Mouse (Mus musculus) left cerebral cortex, postnatal 4 days (tissue): ENCODE measurements around the gene Olfr157. TPM values are rescaled to one million over a fixed set of nuclear protein-coding genes. Genes with fewer than 3 reads are reported as not detected.
"Not testable (repeated sequence)": the region's sequence is repeated elsewhere in the genome, so short reads cannot be mapped to it uniquely, and the experiment has no call there.

Source experiments
- DNase-seq: peaks from one replicate; pipeline ENCODE4 v3.0.0-alpha.2; 2022
- intact Hi-C: fragments of 180-260 bp; cut with DNase I; formaldehyde crosslinking; loops from one replicate; pipeline ENCODE4 v1.15.1; 2025
- total RNA-seq, 2 experiments: library from RNA; stranded (reverse); gene quantifications; 2 replicates each; pipeline ENCODE4 v1.2.3; 2021

Olfr157 gene
- total RNA-seq, 2 experiments from 2014 or later, result not detected

DNA sequence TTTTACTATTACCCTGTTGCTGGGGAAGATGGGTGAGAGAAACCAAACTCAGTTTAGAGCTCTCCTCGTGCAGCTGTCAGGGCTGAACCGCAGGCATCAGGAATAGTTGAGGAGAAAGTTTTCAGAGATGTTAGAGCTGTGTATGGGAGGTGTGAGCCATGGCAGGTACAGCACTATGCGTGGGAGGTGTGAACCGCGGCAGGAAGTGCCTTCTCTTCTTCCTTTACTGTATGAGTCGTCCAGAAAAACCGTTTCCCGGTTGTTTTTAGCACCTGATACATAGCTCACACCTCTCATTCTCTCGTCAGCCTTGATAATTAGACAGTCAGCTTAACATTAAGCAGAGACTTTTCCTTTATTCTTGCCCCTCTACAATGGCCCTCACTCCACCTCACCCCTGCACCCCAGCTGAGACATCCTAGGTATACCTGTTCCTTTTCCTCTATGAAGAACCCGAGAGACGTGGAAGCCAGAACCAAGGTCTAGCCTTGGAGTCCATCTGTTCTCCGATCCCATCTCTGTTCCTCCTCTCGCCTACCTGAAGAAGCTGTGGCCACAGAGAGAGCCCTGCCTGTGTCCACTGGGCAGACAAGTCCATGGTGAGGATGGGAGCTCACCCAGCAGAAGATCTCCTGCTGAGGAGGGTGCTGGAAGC is 17.0 kb downstream of the Olfr157 start:
- intact Hi-C loops, result no loop called here

DNA sequence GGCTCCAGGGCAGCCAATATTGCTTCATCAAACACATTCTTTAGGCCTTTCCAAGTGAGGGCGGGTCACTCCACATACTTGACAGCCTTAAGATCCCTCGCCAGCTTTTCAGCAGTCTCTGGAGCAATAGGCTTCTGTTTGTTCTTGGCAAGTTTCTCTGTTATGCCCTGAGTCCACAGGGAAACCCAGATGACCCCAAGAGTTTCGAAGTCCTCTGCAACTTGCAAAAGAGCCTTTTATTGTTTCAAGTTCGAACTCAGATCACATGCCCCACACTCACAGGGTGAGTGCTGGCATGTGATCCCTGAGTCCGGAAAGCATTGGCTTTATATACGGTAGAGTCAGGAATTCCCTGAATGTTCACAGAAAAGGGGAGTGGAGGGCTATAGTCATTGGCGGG is 41.1 kb downstream of the Olfr157 start:
- intact Hi-C loops, result no loop called here
- DNase-seq, result no peak

More for the DNA sequence above, 17.0 kb downstream of the Olfr157 start:
- no peak for DNase-seq

DNA sequence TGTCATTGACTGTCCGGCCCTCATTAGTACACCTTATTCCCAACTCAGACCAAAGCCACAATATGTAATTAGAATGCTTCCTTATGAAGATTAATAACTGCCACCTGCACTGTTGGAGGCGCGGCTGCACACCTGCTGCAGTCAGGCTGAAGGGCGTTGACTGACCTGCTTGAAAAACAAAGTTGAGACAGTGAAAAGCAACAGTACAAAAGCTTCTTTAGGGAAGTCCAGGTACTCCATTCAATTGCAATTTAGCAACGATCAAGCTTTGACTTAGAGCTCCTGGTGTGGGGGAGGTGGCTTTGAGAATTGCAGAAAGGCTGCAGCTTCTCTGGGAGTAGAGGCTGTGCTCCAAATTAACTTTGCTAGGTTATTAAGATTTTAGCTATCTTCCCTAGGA is 44.2 kb downstream of the Olfr157 start:
- DNase-seq, intact Hi-C loops: not testable (repeated sequence)

DNA sequence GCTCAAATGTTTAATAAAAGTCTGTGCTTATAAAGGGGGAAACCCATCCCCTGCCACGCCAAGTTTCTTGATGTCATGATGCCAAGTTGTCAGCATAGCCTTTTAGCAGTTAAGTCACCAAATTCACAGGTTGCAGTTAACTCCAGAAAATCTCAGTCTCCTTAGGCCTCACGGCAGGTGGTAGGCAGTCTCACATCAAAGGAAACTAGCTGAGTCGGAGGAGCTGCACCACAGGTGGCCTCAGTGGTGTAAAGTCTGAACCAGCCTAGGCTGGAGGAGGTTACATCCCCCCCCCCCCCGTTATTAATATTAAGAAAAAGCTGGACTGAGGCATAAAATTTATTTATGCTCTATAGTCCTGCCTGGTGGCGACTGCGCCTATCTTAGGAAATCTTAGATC is 44.7 kb downstream of the Olfr157 start:
- DNase-seq, result no peak
- intact Hi-C loops, result no loop called here

Other genes starting within 250 kb of the Olfr157 start
- gene Npr2, start 208.3 kb downstream of the Olfr157 start, total RNA-seq, result 10 to 100 TPM; 56.5 to 65.2 TPM
- gene Spag8, start 186.6 kb downstream of the Olfr157 start, total RNA-seq, result 1 to 10 TPM; 2.0 to 2.4 TPM
- gene Hint2, start 183.7 kb downstream of the Olfr157 start, total RNA-seq, result 10 to 100 TPM; 21.1 to 23.9 TPM
- gene Tmem8b, start 171.2 kb downstream of the Olfr157 start, total RNA-seq, result 10 to 100 TPM; 50.1 to 52.5 TPM
- gene Fam221b, start 171.1 kb downstream of the Olfr157 start, total RNA-seq, result under 1 TPM; 0.88 to 0.93 TPM
- not detected for gene Olfr70, start 139.4 kb downstream of the Olfr157 start, total RNA-seq
- not detected for gene Olfr71, start 129.9 kb downstream of the Olfr157 start, total RNA-seq
- gene Hrct1, start 113.0 kb downstream of the Olfr157 start, total RNA-seq, result under 1 TPM; 0.64 to 0.70 TPM
- gene Spaar, start 110.2 kb downstream of the Olfr157 start, total RNA-seq, result under 1 TPM; 0.34 to 0.38 TPM
- gene Olfr159, start 69.2 kb downstream of the Olfr157 start, total RNA-seq, result not detected
- not detected for gene Olfr156, start 16.3 kb downstream of the Olfr157 start, total RNA-seq
- gene Olfr155, start 11.4 kb upstream of the Olfr157 start, total RNA-seq, result not detected
- 1 to 10 TPM; 6.8 to 7.6 TPM for gene Reck, start 35.3 kb upstream of the Olfr157 start, total RNA-seq
- 10 to 100 TPM; 11.1 to 14.9 TPM for gene Glipr2, start 117.2 kb upstream of the Olfr157 start, total RNA-seq
- under 1 TPM in 1 of 2 experiments, not detected in 1; 0.26 TPM for gene Ccin, start 143.3 kb upstream of the Olfr157 start, total RNA-seq
- gene Clta, start 164.3 kb upstream of the Olfr157 start, total RNA-seq, result 100 to 1,000 TPM; 333 to 337 TPM
- 10 to 100 TPM; 46.3 to 51.6 TPM for gene Gne, start 244.0 kb upstream of the Olfr157 start, total RNA-seq